Mouse (Mus musculus): ENCODE results near the gene F2. TPM values are rescaled to one million over a fixed set of nuclear protein-coding genes. Genes with fewer than 3 reads are reported as not detected.

The F2 gene
- polyA plus RNA-seq, 1 experiment from 2014 or later = 638 TPM

GRCm38 (mm10) chr2:91642825-91643415 is 6.7 kb upstream of the F2 start:
- Histone ChIP-seq H3K27me3 (ENCODE audit: control insufficient read depth, insufficient read depth, low read depth, low read length) (no peaks in the 10 kb centered on the region), H3K36me3 (ENCODE audit: control insufficient read depth, insufficient read depth) (peaks cover 34% of the 10 kb centered on the region), H3K27ac (ENCODE audit: low read length) (peak overlapping the region; percentile 10; the same call in 1 of the 2 replicates), H3K9me3 (replicated peaks; ENCODE audit: control insufficient read depth, low read length) (no peaks in the 10 kb centered on the region), H3K4me3 (ENCODE audit: low read depth, low read length) (no peak overlapping the region), H3K9ac (ENCODE audit: low read depth, low read length) (no peak overlapping the region), H3K4me2 (ENCODE audit: low read depth, low read length) (peak overlapping the region; percentile 30; the same call in 1 of the 2 replicates), H3K4me1 (ENCODE audit: control insufficient read depth, low read depth, low read length) (peaks cover 29% of the 10 kb centered on the region)
- ATAC-seq (ENCODE audit: low read depth) = peak; percentile 81
- 48% methylated on average over 2 of the region's 2 CpGs for WGBS (ENCODE audit: insufficient replicate concordance)

- Histone ChIP-seq H3K4me2 (ENCODE audit: low read depth, low read length) (no peak overlapping the region), H3K4me1 (ENCODE audit: control insufficient read depth, low read depth, low read length) (peaks cover 43% of the 10 kb centered on the region), H3K9me3 (replicated peaks; ENCODE audit: control insufficient read depth, low read length) (no peaks in the 10 kb centered on the region), H3K9ac (ENCODE audit: low read depth, low read length) (no peak overlapping the region), H3K36me3 (ENCODE audit: control insufficient read depth, insufficient read depth) (no peaks in the 10 kb centered on the region), H3K4me3 (ENCODE audit: low read depth, low read length) (no peak overlapping the region), H3K27me3 (ENCODE audit: control insufficient read depth, insufficient read depth, low read depth, low read length) (no peaks in the 10 kb centered on the region), H3K27ac (ENCODE audit: low read length) (no peak overlapping the region)
- 64% methylated on average over 6 of the region's 6 CpGs for WGBS (ENCODE audit: insufficient replicate concordance)
- ATAC-seq (ENCODE audit: low read depth) = no peak
These were observed 2.7 kb upstream of the F2 start for GRCm38 (mm10) chr2:91638931-91639330.

- Histone ChIP-seq H3K9ac (ENCODE audit: low read depth, low read length) (no peak overlapping the region), H3K27ac (ENCODE audit: low read length) (peak overlapping the region; percentile 73), H3K27me3 (ENCODE audit: control insufficient read depth, insufficient read depth, low read depth, low read length) (no peaks in the 10 kb centered on the region), H3K4me2 (ENCODE audit: low read depth, low read length) (peak overlapping the region; percentile 4), H3K4me3 (ENCODE audit: low read depth, low read length) (no peak overlapping the region), H3K36me3 (ENCODE audit: control insufficient read depth, insufficient read depth) (no peaks in the 10 kb centered on the region), H3K9me3 (replicated peaks; ENCODE audit: control insufficient read depth, low read length) (no peaks in the 10 kb centered on the region), H3K4me1 (ENCODE audit: control insufficient read depth, low read depth, low read length) (peaks cover 23% of the 10 kb centered on the region)
- ATAC-seq (ENCODE audit: low read depth) = peak; percentile 69
- WGBS (ENCODE audit: insufficient replicate concordance) = 53% methylated on average over 5 of the region's 5 CpGs
These were observed 619 bp upstream of the F2 start for GRCm38 (mm10) chr2:91636727-91637338.

GRCm38 (mm10) chr2:91635486-91635885 is 728 bp downstream of the F2 start:
- 69% methylated on average over 11 of the region's 11 CpGs for WGBS (ENCODE audit: insufficient replicate concordance)
- peak overlapping the region; percentile 56 for H3K4me2 ChIP-seq (ENCODE audit: low read depth, low read length)
- peak overlapping the region; percentile 59 for H3K9ac ChIP-seq (ENCODE audit: low read depth, low read length)
- H3K4me3 ChIP-seq (ENCODE audit: low read depth, low read length) = peak overlapping the region; percentile 49
- no peak for ATAC-seq (ENCODE audit: low read depth)
- peak overlapping the region; percentile 35 for H3K27ac ChIP-seq (ENCODE audit: low read length)
- H3K36me3 ChIP-seq (ENCODE audit: control insufficient read depth, insufficient read depth) = no peaks in the 10 kb centered on the region
- H3K9me3 ChIP-seq (replicated peaks; ENCODE audit: control insufficient read depth, low read length) = no peaks in the 10 kb centered on the region
- H3K4me1 ChIP-seq (ENCODE audit: control insufficient read depth, low read depth, low read length) = peaks cover 23% of the 10 kb centered on the region
- H3K27me3 ChIP-seq (ENCODE audit: control insufficient read depth, insufficient read depth, low read depth, low read length) = no peaks in the 10 kb centered on the region

- 24% methylated on average over 9 of the region's 9 CpGs for WGBS (ENCODE audit: insufficient replicate concordance)
- peak overlapping the region; percentile 56 for H3K4me2 ChIP-seq (ENCODE audit: low read depth, low read length)
- H3K9me3 ChIP-seq (replicated peaks; ENCODE audit: control insufficient read depth, low read length) = no peaks in the 10 kb centered on the region
- peak overlapping the region; percentile 59 for H3K9ac ChIP-seq (ENCODE audit: low read depth, low read length)
- H3K4me3 ChIP-seq (ENCODE audit: low read depth, low read length) = peak overlapping the region; percentile 49
- peak overlapping the region; percentile 35 for H3K27ac ChIP-seq (ENCODE audit: low read length)
- H3K4me1 ChIP-seq (ENCODE audit: control insufficient read depth, low read depth, low read length) = peaks cover 21% of the 10 kb centered on the region
- no peaks in the 10 kb centered on the region for H3K36me3 ChIP-seq (ENCODE audit: control insufficient read depth, insufficient read depth)
- no peaks in the 10 kb centered on the region for H3K27me3 ChIP-seq (ENCODE audit: control insufficient read depth, insufficient read depth, low read depth, low read length)
- ATAC-seq (ENCODE audit: low read depth) = peak; percentile 52
These were observed 1.4 kb downstream of the F2 start for GRCm38 (mm10) chr2:91634841-91635240.

- H3K36me3 ChIP-seq (ENCODE audit: control insufficient read depth, insufficient read depth) = no peaks in the 10 kb centered on the region
- H3K9ac ChIP-seq (ENCODE audit: low read depth, low read length) = peak overlapping the region; percentile 28; the same call in 1 of the 2 replicates
- 58% methylated on average over 12 of the region's 12 CpGs for WGBS (ENCODE audit: insufficient replicate concordance)
- H3K4me2 ChIP-seq (ENCODE audit: low read depth, low read length) = peak overlapping the region; percentile 56
- ATAC-seq (ENCODE audit: low read depth) = no peak
- peak overlapping the region; percentile 49 for H3K4me3 ChIP-seq (ENCODE audit: low read depth, low read length)
- no peaks in the 10 kb centered on the region for H3K9me3 ChIP-seq (replicated peaks; ENCODE audit: control insufficient read depth, low read length)
- H3K27ac ChIP-seq (ENCODE audit: low read length) = no peak overlapping the region; the same call in 1 of the 2 replicates
- H3K4me1 ChIP-seq (ENCODE audit: control insufficient read depth, low read depth, low read length) = peaks cover 21% of the 10 kb centered on the region
- H3K27me3 ChIP-seq (ENCODE audit: control insufficient read depth, insufficient read depth, low read depth, low read length) = no peaks in the 10 kb centered on the region
These were observed 2.8 kb downstream of the F2 start for GRCm38 (mm10) chr2:91633334-91633977.

- Histone ChIP-seq H3K4me3 (ENCODE audit: low read depth, low read length) (no peak overlapping the region), H3K36me3 (ENCODE audit: control insufficient read depth, insufficient read depth) (no peaks in the 10 kb centered on the region), H3K9ac (ENCODE audit: low read depth, low read length) (no peak overlapping the region), H3K9me3 (replicated peaks; ENCODE audit: control insufficient read depth, low read length) (no peaks in the 10 kb centered on the region), H3K4me1 (ENCODE audit: control insufficient read depth, low read depth, low read length) (peaks cover 21% of the 10 kb centered on the region), H3K4me2 (ENCODE audit: low read depth, low read length) (no peak overlapping the region), H3K27me3 (ENCODE audit: control insufficient read depth, insufficient read depth, low read depth, low read length) (no peaks in the 10 kb centered on the region), H3K27ac (ENCODE audit: low read length) (no peak overlapping the region)
- 67% methylated on average over 5 of the region's 5 CpGs for WGBS (ENCODE audit: insufficient replicate concordance)
- ATAC-seq (ENCODE audit: low read depth) = no peak
These were observed 3.9 kb downstream of the F2 start for GRCm38 (mm10) chr2:91632316-91632715.

- no peaks in the 10 kb centered on the region for H3K9me3 ChIP-seq (replicated peaks; ENCODE audit: control insufficient read depth, low read length)
- WGBS (ENCODE audit: insufficient replicate concordance) = 66% methylated on average over 5 of the region's 5 CpGs
- H3K4me3 ChIP-seq (ENCODE audit: low read depth, low read length) = no peak overlapping the region
- no peaks in the 10 kb centered on the region for H3K27me3 ChIP-seq (ENCODE audit: control insufficient read depth, insufficient read depth, low read depth, low read length)
- H3K9ac ChIP-seq (ENCODE audit: low read depth, low read length) = no peak overlapping the region
- ATAC-seq (ENCODE audit: low read depth) = no peak
- H3K27ac ChIP-seq (ENCODE audit: low read length) = no peak overlapping the region
- no peak overlapping the region for H3K4me2 ChIP-seq (ENCODE audit: low read depth, low read length)
- H3K36me3 ChIP-seq (ENCODE audit: control insufficient read depth, insufficient read depth) = no peaks in the 10 kb centered on the region
- H3K4me1 ChIP-seq (ENCODE audit: control insufficient read depth, low read depth, low read length) = peaks cover 21% of the 10 kb centered on the region
These were observed 4.4 kb downstream of the F2 start for GRCm38 (mm10) chr2:91631826-91632225.

- H3K27ac ChIP-seq (ENCODE audit: low read length) = no peak overlapping the region
- H3K27me3 ChIP-seq (ENCODE audit: control insufficient read depth, insufficient read depth, low read depth, low read length) = no peaks in the 10 kb centered on the region
- no peaks in the 10 kb centered on the region for H3K9me3 ChIP-seq (replicated peaks; ENCODE audit: control insufficient read depth, low read length)
- ATAC-seq (ENCODE audit: low read depth) = no peak
- H3K4me3 ChIP-seq (ENCODE audit: low read depth, low read length) = no peak overlapping the region
- no peak overlapping the region for H3K9ac ChIP-seq (ENCODE audit: low read depth, low read length)
- no peak overlapping the region for H3K4me2 ChIP-seq (ENCODE audit: low read depth, low read length)
- WGBS (ENCODE audit: insufficient replicate concordance) = 79% methylated on average over 12 of the region's 12 CpGs
- no peaks in the 10 kb centered on the region for H3K36me3 ChIP-seq (ENCODE audit: control insufficient read depth, insufficient read depth)
- H3K4me1 ChIP-seq (ENCODE audit: control insufficient read depth, low read depth, low read length) = peaks cover 11% of the 10 kb centered on the region
These were observed 5.8 kb downstream of the F2 start for GRCm38 (mm10) chr2:91630384-91630783.
